Mouse (Mus musculus): ENCODE data around the gene Eif4e2. TPM values are rescaled to one million over a fixed set of nuclear protein-coding genes. Genes with fewer than 3 reads are reported as not detected.

Eif4e2 gene
- polyA plus RNA-seq (2012; fragmentation: generic; extraction: Trizol): 221 TPM

DNA sequence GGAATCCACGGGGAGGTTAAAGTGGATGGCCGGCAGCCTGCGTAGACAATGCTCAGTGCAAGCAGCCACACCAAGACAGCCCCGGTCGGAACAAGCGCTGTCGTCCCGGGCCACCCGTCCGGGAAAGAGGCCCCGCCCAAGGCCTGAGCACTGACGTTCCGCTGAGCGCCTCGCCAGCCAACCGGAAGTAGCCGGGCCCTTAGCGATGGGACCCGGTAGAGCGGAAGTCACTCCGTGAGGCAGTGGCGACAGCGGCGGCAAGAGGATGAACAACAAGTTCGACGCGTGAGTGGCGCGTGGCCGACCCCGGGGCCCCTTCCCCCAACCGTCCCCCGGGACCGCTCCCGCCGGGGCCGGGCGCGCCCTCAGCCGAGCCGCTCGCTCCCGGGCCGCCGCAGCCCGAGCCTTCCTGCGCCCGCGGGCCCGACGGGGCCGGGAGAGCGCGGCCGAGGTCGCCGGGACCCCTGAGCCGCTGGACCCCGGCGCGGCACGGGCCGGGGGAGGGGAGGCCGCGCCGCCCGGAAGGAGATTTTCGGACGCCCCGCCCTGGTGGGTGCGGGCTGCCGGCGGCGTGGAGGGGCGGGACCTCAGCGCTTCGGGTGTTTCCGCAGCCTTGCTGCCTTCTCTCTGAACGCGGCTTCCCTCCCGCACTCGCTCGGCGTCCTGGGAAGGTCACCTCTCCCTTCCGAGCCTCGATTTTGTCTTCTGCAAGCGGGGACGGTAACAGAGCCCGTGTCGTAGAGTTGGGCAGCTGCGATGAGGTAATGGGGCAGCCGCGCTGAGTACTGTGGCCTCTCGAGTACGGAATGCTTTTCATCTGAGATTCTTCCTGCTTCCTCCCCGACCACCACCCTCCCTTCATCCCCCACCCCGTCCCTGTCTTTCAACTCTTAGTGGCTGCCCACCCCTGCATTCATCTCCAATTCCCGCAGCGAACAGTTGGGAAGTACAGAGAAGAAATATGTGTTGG lies at the start of gene Eif4e2:
TSS of gene Eif4e2 (plus strand) at position 180 of the 970 bp plus-strand sequence.
- TF ChIP-seq MAX (IDR thresholded peaks at IDR 0.05; ENCODE audit: low read depth): no peak
- peak in 2 of 3 experiments; percentile 28 to 75 for TF ChIP-seq MYOG (IDR thresholded peaks at IDR 0.05; ENCODE audit: control insufficient read depth in 1 of 3, insufficient read depth in 1 of 3, insufficient read length in 2 of 3, low read depth in 2 of 3)
- TF ChIP-seq SRF (IDR thresholded peaks at IDR 0.05; ENCODE audit: control insufficient read depth, insufficient read length, low read depth): peak; percentile 59
- peak in 1 of 3 experiments; percentile 34 for TF ChIP-seq MYOD1 (IDR thresholded peaks at IDR 0.05; ENCODE audit: control insufficient read depth in 1 of 3, insufficient read length in 2 of 3, low read depth in 2 of 3)
- TF ChIP-seq USF1 (IDR thresholded peaks at IDR 0.05; ENCODE audit: low read depth): no peak
- peak; percentile 90 for TF ChIP-seq POLR2A (IDR thresholded peaks at IDR 0.05; ENCODE audit: insufficient read length, low read depth)
- peak; percentile 97 for TF ChIP-seq POLR2AphosphoS2 (IDR thresholded peaks at IDR 0.05; ENCODE audit: insufficient read length, low read depth)
- Histone ChIP-seq H3ac (ENCODE audit: control insufficient read depth, insufficient read length) (peak within 1 kb of the TSS; percentile 77), H3K36me3 (ENCODE audit: control insufficient read depth, insufficient read depth) (peaks cover 14% of the 10 kb centered on the region), H3K4me3 (peak within 1 kb of the TSS; percentile 93), H3K79me2 (ENCODE audit: control insufficient read depth, insufficient read depth) (peaks cover 49% of the 10 kb centered on the region), H3K4me2 (ENCODE audit: low read depth) (peak within 1 kb of the TSS; percentile 99), H3K27me3 (ENCODE audit: control insufficient read depth, insufficient read depth, insufficient read length) (no peaks in the 10 kb centered on the region)

DNA sequence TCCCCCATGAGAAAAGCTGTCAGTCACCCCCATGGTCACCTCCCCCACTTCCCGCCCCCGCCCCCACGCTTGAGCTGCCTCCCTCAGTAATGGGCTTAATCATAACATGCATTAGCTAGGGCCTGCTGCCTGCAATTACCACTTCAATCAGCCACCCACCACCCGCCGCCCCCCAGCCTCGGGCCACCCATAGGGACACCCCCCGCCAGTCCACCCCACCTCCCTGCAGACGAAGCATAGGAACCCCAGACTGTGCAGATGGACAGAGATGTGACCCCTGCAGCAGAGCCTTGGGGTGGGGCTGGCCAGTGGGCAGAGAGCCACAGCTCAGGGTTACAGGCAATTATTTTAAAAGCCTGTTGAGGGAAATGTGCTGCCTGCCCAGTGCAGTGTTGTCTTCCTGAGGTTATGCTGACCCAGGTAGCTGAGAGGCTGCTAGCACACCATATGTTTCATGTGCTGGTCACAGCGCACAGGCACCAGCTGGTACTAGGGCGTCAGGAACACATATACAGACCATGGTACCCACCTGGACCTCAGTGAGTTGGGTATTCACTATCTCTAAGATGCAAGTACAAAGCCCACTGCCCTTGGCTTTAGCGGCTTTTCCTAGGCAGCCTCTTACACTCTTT lies 49.4 kb upstream of the Eif4e2 start:
- Histone ChIP-seq H3K36me3 (ENCODE audit: control insufficient read depth, insufficient read depth) (no peaks in the 10 kb centered on the region), H3K79me2 (ENCODE audit: control insufficient read depth, insufficient read depth) (no peaks in the 10 kb centered on the region), H3ac (ENCODE audit: control insufficient read depth, insufficient read length) (no peak overlapping the region), H3K4me3 (no peak overlapping the region), H3K4me2 (ENCODE audit: low read depth) (no peak overlapping the region), H3K27me3 (ENCODE audit: control insufficient read depth, insufficient read depth, insufficient read length) (peaks cover 31% of the 10 kb centered on the region)
- TF ChIP-seq E2F4 (IDR thresholded peaks at IDR 0.05; ENCODE audit: insufficient read depth) (no peak), CEBPB (IDR thresholded peaks at IDR 0.05; ENCODE audit: insufficient read depth, poor library complexity, severe bottlenecking) (no peak), REST (IDR thresholded peaks at IDR 0.05; ENCODE audit: insufficient read depth, insufficient read length) (no peak), POLR2AphosphoS2 (IDR thresholded peaks at IDR 0.05; ENCODE audit: insufficient read length, low read depth) (no peak), SRF (IDR thresholded peaks at IDR 0.05; ENCODE audit: control insufficient read depth, insufficient read length, low read depth) (no peak), MYOG (IDR thresholded peaks at IDR 0.05; ENCODE audit: control insufficient read depth in 1 of 3, insufficient read depth in 1 of 3, insufficient read length in 2 of 3, low read depth in 2 of 3) (no peak), POLR2A (IDR thresholded peaks at IDR 0.05; ENCODE audit: insufficient read length, low read depth) (no peak), TCF12 (IDR thresholded peaks at IDR 0.05; ENCODE audit: insufficient read depth, poor library complexity, severe bottlenecking) (no peak), MAX (IDR thresholded peaks at IDR 0.05; ENCODE audit: low read depth) (no peak), MYOD1 (IDR thresholded peaks at IDR 0.05; ENCODE audit: control insufficient read depth in 1 of 3, insufficient read length in 2 of 3, low read depth in 2 of 3) (no peak), TCF3 (IDR thresholded peaks at IDR 0.05; ENCODE audit: insufficient read length, low read depth) (no peak), USF1 (IDR thresholded peaks at IDR 0.05; ENCODE audit: low read depth) (no peak)

DNA sequence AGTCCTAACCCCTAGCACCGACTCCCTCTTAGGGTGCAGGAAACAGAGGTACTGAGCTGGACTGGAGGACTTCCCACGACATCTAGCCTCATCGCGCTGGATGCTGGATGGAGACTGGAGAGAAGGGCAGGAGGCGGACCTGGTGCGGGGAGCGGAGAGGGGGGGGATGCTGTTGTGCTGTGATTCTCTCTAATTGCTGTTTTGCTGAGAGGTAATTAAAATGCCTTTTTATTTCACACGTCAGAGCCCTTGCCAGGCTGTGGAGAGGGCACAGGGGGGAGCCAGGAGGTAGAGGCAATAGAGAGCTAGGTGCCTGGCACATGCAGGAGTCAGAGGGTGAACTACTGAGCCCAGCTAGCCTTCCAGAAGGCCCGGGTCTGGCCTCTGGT lies 48.9 kb upstream of the Eif4e2 start:
- Histone ChIP-seq H3K79me2 (ENCODE audit: control insufficient read depth, insufficient read depth) (no peaks in the 10 kb centered on the region), H3K4me2 (ENCODE audit: low read depth) (no peak overlapping the region), H3K4me3 (no peak overlapping the region), H3K27me3 (ENCODE audit: control insufficient read depth, insufficient read depth, insufficient read length) (peaks cover 31% of the 10 kb centered on the region), H3ac (ENCODE audit: control insufficient read depth, insufficient read length) (no peak overlapping the region), H3K36me3 (ENCODE audit: control insufficient read depth, insufficient read depth) (no peaks in the 10 kb centered on the region)
- no peak for TF ChIP-seq USF1 (IDR thresholded peaks at IDR 0.05; ENCODE audit: low read depth)
- TF ChIP-seq REST (IDR thresholded peaks at IDR 0.05; ENCODE audit: insufficient read depth, insufficient read length): no peak
- TF ChIP-seq MYOD1 (IDR thresholded peaks at IDR 0.05; ENCODE audit: control insufficient read depth in 1 of 3, insufficient read length in 2 of 3, low read depth in 2 of 3): no peak
- no peak for TF ChIP-seq POLR2A (IDR thresholded peaks at IDR 0.05; ENCODE audit: insufficient read length, low read depth)
- no peak for TF ChIP-seq E2F4 (IDR thresholded peaks at IDR 0.05; ENCODE audit: insufficient read depth)
- TF ChIP-seq SRF (IDR thresholded peaks at IDR 0.05; ENCODE audit: control insufficient read depth, insufficient read length, low read depth): no peak
- TF ChIP-seq MYOG (IDR thresholded peaks at IDR 0.05; ENCODE audit: control insufficient read depth in 1 of 3, insufficient read depth in 1 of 3, insufficient read length in 2 of 3, low read depth in 2 of 3): no peak

DNA sequence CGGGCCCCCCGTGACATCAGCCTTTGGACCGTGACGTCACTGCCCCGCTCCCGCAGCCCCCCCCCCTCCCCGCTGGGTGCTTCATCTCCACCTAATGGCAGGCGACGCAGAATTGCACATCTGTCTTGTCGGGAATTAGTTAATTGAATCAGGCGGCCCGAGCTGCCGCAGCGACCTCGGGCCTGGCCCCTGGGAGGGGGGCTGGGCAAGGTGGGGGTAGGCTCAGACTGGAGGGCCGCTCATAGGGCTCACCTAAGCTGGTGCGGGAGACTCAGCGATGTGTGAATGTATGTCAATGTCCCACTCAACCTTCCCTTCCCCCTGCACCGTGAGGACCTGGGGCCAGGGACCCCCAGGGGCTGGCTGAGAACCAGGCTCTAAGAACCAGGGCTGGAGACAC lies 43.3 kb upstream of the Eif4e2 start:
- H3ac ChIP-seq (ENCODE audit: control insufficient read depth, insufficient read length): no peak overlapping the region
- H3K27me3 ChIP-seq (ENCODE audit: control insufficient read depth, insufficient read depth, insufficient read length): peaks cover 17% of the 10 kb centered on the region
- H3K36me3 ChIP-seq (ENCODE audit: control insufficient read depth, insufficient read depth): no peaks in the 10 kb centered on the region
- H3K79me2 ChIP-seq (ENCODE audit: control insufficient read depth, insufficient read depth): no peaks in the 10 kb centered on the region
- no peak overlapping the region for H3K4me3 ChIP-seq
- no peak overlapping the region for H3K4me2 ChIP-seq (ENCODE audit: low read depth)
- TF ChIP-seq POLR2AphosphoS2 (IDR thresholded peaks at IDR 0.05; ENCODE audit: insufficient read length, low read depth): no peak
- TF ChIP-seq MYOG (IDR thresholded peaks at IDR 0.05; ENCODE audit: control insufficient read depth in 1 of 3, insufficient read depth in 1 of 3, insufficient read length in 2 of 3, low read depth in 2 of 3): no peak
- no peak for TF ChIP-seq REST (IDR thresholded peaks at IDR 0.05; ENCODE audit: insufficient read depth, insufficient read length)
- TF ChIP-seq SRF (IDR thresholded peaks at IDR 0.05; ENCODE audit: control insufficient read depth, insufficient read length, low read depth): no peak
- no peak for TF ChIP-seq POLR2A (IDR thresholded peaks at IDR 0.05; ENCODE audit: insufficient read length, low read depth)
- TF ChIP-seq TCF12 (IDR thresholded peaks at IDR 0.05; ENCODE audit: insufficient read depth, poor library complexity, severe bottlenecking): no peak
- TF ChIP-seq TCF3 (IDR thresholded peaks at IDR 0.05; ENCODE audit: insufficient read length, low read depth): no peak
- TF ChIP-seq MYOD1 (IDR thresholded peaks at IDR 0.05; ENCODE audit: control insufficient read depth in 1 of 3, insufficient read length in 2 of 3, low read depth in 2 of 3): no peak
- no peak for TF ChIP-seq USF1 (IDR thresholded peaks at IDR 0.05; ENCODE audit: low read depth)
- no peak for TF ChIP-seq CEBPB (IDR thresholded peaks at IDR 0.05; ENCODE audit: insufficient read depth, poor library complexity, severe bottlenecking)
- no peak for TF ChIP-seq E2F4 (IDR thresholded peaks at IDR 0.05; ENCODE audit: insufficient read depth)
- no peak for TF ChIP-seq MAX (IDR thresholded peaks at IDR 0.05; ENCODE audit: low read depth)
